Mouse (Mus musculus): ENCODE results near the gene 4833427G06Rik. TPM values are rescaled to one million over a fixed set of nuclear protein-coding genes. Genes with fewer than 3 reads are reported as not detected.
A peak's percentile ranks its signal among the peaks of the same experiment; 100 is the strongest.

Gene 4833427G06Rik
- total and polyA plus RNA-seq, 2 experiments from 2014 or later = 1.0 to 2.0 TPM

- H3K36me3 ChIP-seq (ENCODE audit: insufficient read depth, low read length) = no peaks in the 10 kb centered on the region
- ATAC-seq = no peak
- no peaks in the 10 kb centered on the region for H3K27me3 ChIP-seq (ENCODE audit: insufficient read depth, low read length)
- H3K9ac ChIP-seq (replicated peaks; ENCODE audit: low read length) = no peak overlapping the region
- no peaks in the 10 kb centered on the region for H3K9me3 ChIP-seq (ENCODE audit: low read length)
- H3K4me2 ChIP-seq (ENCODE audit: low read depth, low read length) = no peak overlapping the region
- WGBS = 98% methylated on average over 1 of the region's 1 CpGs
- H3K27ac ChIP-seq = no peak overlapping the region
- no peak overlapping the region for H3K4me3 ChIP-seq (ENCODE audit: low read length)
- no peak for DNase-seq (ENCODE audit: low spot score)
- H3K4me1 ChIP-seq (ENCODE audit: insufficient read depth, low read length) = no peaks in the 10 kb centered on the region
- TF ChIP-seq CTCF (IDR thresholded peaks at IDR 0.05; ENCODE audit: low read depth) = no peak
Measured at GRCm38 (mm10) chr9:51138301-51138700, 36.4 kb upstream of the 4833427G06Rik start.

- H3K36me3 ChIP-seq (ENCODE audit: insufficient read depth, low read length) = no peaks in the 10 kb centered on the region
- TF ChIP-seq CTCF (IDR thresholded peaks at IDR 0.05; ENCODE audit: low read depth) = no peak
- H3K27me3 ChIP-seq (ENCODE audit: insufficient read depth, low read length) = no peaks in the 10 kb centered on the region
- no peak for ATAC-seq
- DNase-seq (ENCODE audit: low spot score) = no peak
- H3K4me3 ChIP-seq (ENCODE audit: low read length) = no peak overlapping the region
- no peak overlapping the region for H3K9ac ChIP-seq (replicated peaks; ENCODE audit: low read length)
- H3K4me2 ChIP-seq (ENCODE audit: low read depth, low read length) = no peak overlapping the region
- no peaks in the 10 kb centered on the region for H3K4me1 ChIP-seq (ENCODE audit: insufficient read depth, low read length)
- H3K27ac ChIP-seq = no peak overlapping the region
- 94% methylated on average over 1 of the region's 1 CpGs for WGBS
- no peaks in the 10 kb centered on the region for H3K9me3 ChIP-seq (ENCODE audit: low read length)
Measured at GRCm38 (mm10) chr9:51137836-51138235, 36.0 kb upstream of the 4833427G06Rik start.

GRCm38 (mm10) chr9:51137432-51137831, 35.6 kb upstream of the 4833427G06Rik start:
- no peak overlapping the region for H3K27ac ChIP-seq
- no peaks in the 10 kb centered on the region for H3K36me3 ChIP-seq (ENCODE audit: insufficient read depth, low read length)
- ATAC-seq = no peak
- 88% methylated on average over 4 of the region's 4 CpGs for WGBS
- TF ChIP-seq CTCF (IDR thresholded peaks at IDR 0.05; ENCODE audit: low read depth) = no peak
- no peaks in the 10 kb centered on the region for H3K4me1 ChIP-seq (ENCODE audit: insufficient read depth, low read length)
- H3K9me3 ChIP-seq (ENCODE audit: low read length) = no peaks in the 10 kb centered on the region
- no peak overlapping the region for H3K9ac ChIP-seq (replicated peaks; ENCODE audit: low read length)
- no peak overlapping the region for H3K4me2 ChIP-seq (ENCODE audit: low read depth, low read length)
- H3K4me3 ChIP-seq (ENCODE audit: low read length) = no peak overlapping the region
- no peaks in the 10 kb centered on the region for H3K27me3 ChIP-seq (ENCODE audit: insufficient read depth, low read length)
- DNase-seq (ENCODE audit: low spot score) = no peak

GRCm38 (mm10) chr9:51136985-51137384, 35.1 kb upstream of the 4833427G06Rik start:
- Histone ChIP-seq H3K4me3 (ENCODE audit: low read length) (no peak overlapping the region), H3K4me1 (ENCODE audit: insufficient read depth, low read length) (no peaks in the 10 kb centered on the region), H3K27ac (no peak overlapping the region), H3K36me3 (ENCODE audit: insufficient read depth, low read length) (no peaks in the 10 kb centered on the region), H3K27me3 (ENCODE audit: insufficient read depth, low read length) (no peaks in the 10 kb centered on the region), H3K9me3 (ENCODE audit: low read length) (no peaks in the 10 kb centered on the region), H3K9ac (replicated peaks; ENCODE audit: low read length) (no peak overlapping the region), H3K4me2 (ENCODE audit: low read depth, low read length) (no peak overlapping the region)
- no peak for DNase-seq (ENCODE audit: low spot score)
- peak; percentile 54 for TF ChIP-seq CTCF (IDR thresholded peaks at IDR 0.05; ENCODE audit: low read depth)
- no peak for ATAC-seq
- 61% methylated on average over 3 of the region's 3 CpGs for WGBS

- no peaks in the 10 kb centered on the region for H3K36me3 ChIP-seq (ENCODE audit: insufficient read depth, low read length)
- WGBS = 76% methylated on average over 4 of the region's 4 CpGs
- no peaks in the 10 kb centered on the region for H3K27me3 ChIP-seq (ENCODE audit: insufficient read depth, low read length)
- no peak overlapping the region for H3K27ac ChIP-seq
- no peak for DNase-seq (ENCODE audit: low spot score)
- H3K9ac ChIP-seq (replicated peaks; ENCODE audit: low read length) = no peak overlapping the region
- no peak for TF ChIP-seq CTCF (IDR thresholded peaks at IDR 0.05; ENCODE audit: low read depth)
- H3K4me3 ChIP-seq (ENCODE audit: low read length) = no peak overlapping the region
- H3K4me2 ChIP-seq (ENCODE audit: low read depth, low read length) = no peak overlapping the region
- no peak for ATAC-seq
- no peaks in the 10 kb centered on the region for H3K9me3 ChIP-seq (ENCODE audit: low read length)
- no peaks in the 10 kb centered on the region for H3K4me1 ChIP-seq (ENCODE audit: insufficient read depth, low read length)
Measured at GRCm38 (mm10) chr9:51114767-51115166, 12.9 kb upstream of the 4833427G06Rik start.

- Histone ChIP-seq H3K4me1 (ENCODE audit: insufficient read depth, low read length) (no peaks in the 10 kb centered on the region; the same call in 1 of the 2 replicates), H3K4me3 (ENCODE audit: low read length) (no peak overlapping the region), H3K36me3 (ENCODE audit: insufficient read depth, low read length) (no peaks in the 10 kb centered on the region), H3K9me3 (ENCODE audit: low read length) (no peaks in the 10 kb centered on the region), H3K27ac (no peak overlapping the region), H3K9ac (replicated peaks; ENCODE audit: low read length) (no peak overlapping the region), H3K4me2 (ENCODE audit: low read depth, low read length) (no peak overlapping the region), H3K27me3 (ENCODE audit: insufficient read depth, low read length) (no peaks in the 10 kb centered on the region)
- ATAC-seq (no peak), DNase-seq (ENCODE audit: low spot score) (no peak)
- TF ChIP-seq CTCF (IDR thresholded peaks at IDR 0.05; ENCODE audit: low read depth) = no peak
- 87% methylated on average over 2 of the region's 2 CpGs for WGBS
Measured at GRCm38 (mm10) chr9:51105751-51106150, 3.9 kb upstream of the 4833427G06Rik start.

- peak overlapping the region; percentile 75 for H3K9ac ChIP-seq (replicated peaks; ENCODE audit: low read length)
- H3K9me3 ChIP-seq (ENCODE audit: low read length) = no peaks in the 10 kb centered on the region
- WGBS = 15% methylated on average over 30 of the region's 30 CpGs
- H3K27me3 ChIP-seq (ENCODE audit: insufficient read depth, low read length) = no peaks in the 10 kb centered on the region
- H3K4me2 ChIP-seq (ENCODE audit: low read depth, low read length) = peak overlapping the region; percentile 100
- no peaks in the 10 kb centered on the region for H3K36me3 ChIP-seq (ENCODE audit: insufficient read depth, low read length)
- peak overlapping the region; percentile 65 for H3K4me3 ChIP-seq (ENCODE audit: low read length)
- peak; percentile 58 for DNase-seq (ENCODE audit: low spot score)
- peak; percentile 87 for ATAC-seq
- H3K4me1 ChIP-seq (ENCODE audit: insufficient read depth, low read length) = no peaks in the 10 kb centered on the region; the same call in 1 of the 2 replicates
- TF ChIP-seq CTCF (IDR thresholded peaks at IDR 0.05; ENCODE audit: low read depth) = no peak
- H3K27ac ChIP-seq = peak overlapping the region; percentile 64
Measured at GRCm38 (mm10) chr9:51103808-51104514, 2.1 kb upstream of the 4833427G06Rik start.
